26 mouse cellular contexts compared by ENCODE assay signal in the genomic region with DNA sequence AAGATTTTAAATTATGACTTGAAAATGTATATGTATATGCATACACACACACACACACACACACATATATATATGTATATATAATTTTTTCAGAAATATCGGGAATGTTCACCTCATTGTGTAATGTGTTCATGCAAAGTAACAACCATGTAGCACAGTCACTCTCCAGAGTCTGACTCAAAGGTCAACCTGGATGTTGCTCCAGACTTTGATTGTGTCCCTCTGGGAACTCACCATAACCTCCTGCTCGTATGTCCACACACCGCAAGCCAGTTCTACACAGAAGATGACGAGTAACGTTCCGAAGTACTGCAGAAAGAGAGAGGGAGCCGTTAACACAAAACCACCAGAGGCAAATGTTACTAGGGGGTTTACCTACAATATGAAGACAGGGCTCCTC. TPM values are rescaled to one million over a fixed set of nuclear protein-coding genes. Genes with fewer than 3 reads are reported as not detected.
DNase-seq lines count a peak whose midpoint lies in the region; ATAC-seq and TF ChIP-seq lines count a peak whose summit lies in the region.
"Had no signal": no experiment of that assay in that cellular context is flagged by ENCODE, and none has a peak within 500 bp of the region (broad histone marks: within the 10 kb centered on the region; RNA-seq: fewer than 3 reads in every experiment).

No protein-coding gene starts in this region.

- 74% methylated on average over 7 of the region's 7 CpGs for WGBS in liver, embryonic 15.5 days (ENCODE audit: insufficient replicate concordance)
- 84% methylated on average over 7 of the region's 7 CpGs for WGBS in liver, embryonic 12.5 days (ENCODE audit: insufficient replicate concordance)
- 73% methylated on average over 7 of the region's 7 CpGs for WGBS in liver, postnatal 0 days (ENCODE audit: insufficient replicate concordance)
- WGBS in hindbrain, embryonic 12.5 days, result 90% methylated on average over 7 of the region's 7 CpGs

- intact Hi-C loops in heart, postnatal 10 days (cut with DNase I), result no loop called here

- H3K4me2 ChIP-seq in liver, embryonic 15.5 days, result no peak overlapping the region
- H3K4me2 ChIP-seq in liver, embryonic 12.5 days, result no peak overlapping the region
- no peak overlapping the region for H3K4me2 ChIP-seq in liver, postnatal 0 days (ENCODE audit: low read depth, low read length)
- no peak overlapping the region for H3K4me2 ChIP-seq in hindbrain, embryonic 12.5 days (replicated peaks)
- H3K4me2 ChIP-seq: embryonic facial prominence, embryonic 12.5 days; embryonic facial prominence, embryonic 15.5 days; heart, embryonic 12.5 days; heart, embryonic 15.5 days; hindbrain, embryonic 15.5 days had no signal

- peak; percentile 47; the same call in 1 of the 2 replicates for ATAC-seq in liver, embryonic 15.5 days (ENCODE audit: insufficient read depth)
- ATAC-seq in liver, embryonic 12.5 days, result no peak
- ATAC-seq in liver, postnatal 0 days, result peak; percentile 97
- no peak for ATAC-seq in hindbrain, embryonic 12.5 days (ENCODE audit: low FRiP score)
- ATAC-seq: CD4-positive, CD25-positive, alpha-beta regulatory T cell, adult 4 months; forebrain, embryonic 14.5 days; forebrain, postnatal 0 days had no signal

- no peaks in the 10 kb centered on the region for H3K4me1 ChIP-seq in liver, embryonic 15.5 days (replicated peaks)
- no peaks in the 10 kb centered on the region for H3K4me1 ChIP-seq in liver, embryonic 12.5 days
- peaks cover 12% of the 10 kb centered on the region for H3K4me1 ChIP-seq in liver, postnatal 0 days (ENCODE audit: insufficient read depth)
- H3K4me1 ChIP-seq in hindbrain, embryonic 12.5 days, result no peaks in the 10 kb centered on the region
- H3K4me1 ChIP-seq: embryonic facial prominence, embryonic 12.5 days; embryonic facial prominence, embryonic 15.5 days; heart, embryonic 12.5 days; heart, embryonic 15.5 days; hindbrain, embryonic 15.5 days had no signal

- H3K27me3 ChIP-seq in liver, embryonic 15.5 days, result no peaks in the 10 kb centered on the region
- H3K27me3 ChIP-seq in liver, embryonic 12.5 days (replicated peaks), result no peaks in the 10 kb centered on the region
- no peaks in the 10 kb centered on the region for H3K27me3 ChIP-seq in liver, postnatal 0 days (ENCODE audit: insufficient read depth, low read length)
- no peaks in the 10 kb centered on the region for H3K27me3 ChIP-seq in hindbrain, embryonic 12.5 days
- H3K27me3 ChIP-seq: embryonic facial prominence, embryonic 12.5 days; embryonic facial prominence, embryonic 15.5 days; heart, embryonic 12.5 days; heart, embryonic 15.5 days; hindbrain, embryonic 15.5 days had no signal

- no peaks in the 10 kb centered on the region for H3K36me3 ChIP-seq in liver, embryonic 15.5 days (replicated peaks)
- H3K36me3 ChIP-seq in liver, embryonic 12.5 days, result peaks cover 3% of the 10 kb centered on the region; the same call in 1 of the 2 replicates
- H3K36me3 ChIP-seq in liver, postnatal 0 days (replicated peaks; ENCODE audit: insufficient read depth, low read length), result no peaks in the 10 kb centered on the region
- H3K36me3 ChIP-seq in hindbrain, embryonic 12.5 days, result peaks cover 5% of the 10 kb centered on the region; the same call in 1 of the 2 replicates
- H3K36me3 ChIP-seq: embryonic facial prominence, embryonic 12.5 days; embryonic facial prominence, embryonic 15.5 days had no signal

- H3K4me3 ChIP-seq in liver, embryonic 15.5 days (replicated peaks), result no peak overlapping the region
- H3K4me3 ChIP-seq in liver, embryonic 12.5 days, result no peak overlapping the region
- no peak overlapping the region for H3K4me3 ChIP-seq in liver, postnatal 0 days (ENCODE audit: low read depth, low read length)
- H3K4me3 ChIP-seq in hindbrain, embryonic 12.5 days, result no peak overlapping the region
- H3K4me3 ChIP-seq: embryonic facial prominence, embryonic 12.5 days; embryonic facial prominence, embryonic 15.5 days; gastrocnemius, adult 2 months; heart, embryonic 12.5 days; heart, embryonic 15.5 days; hindbrain, embryonic 15.5 days had no signal

- no peak overlapping the region for H3K27ac ChIP-seq in liver, embryonic 15.5 days (replicated peaks)
- no peak overlapping the region for H3K27ac ChIP-seq in liver, embryonic 12.5 days
- peak overlapping the region; percentile 81 for H3K27ac ChIP-seq in liver, postnatal 0 days (ENCODE audit: low read depth)
- no peak overlapping the region for H3K27ac ChIP-seq in hindbrain, embryonic 12.5 days
- H3K27ac ChIP-seq: embryonic facial prominence, embryonic 12.5 days; embryonic facial prominence, embryonic 15.5 days; gastrocnemius, adult 2 months; heart, embryonic 15.5 days; hindbrain, embryonic 15.5 days had no signal

- H3K9me3 ChIP-seq in liver, embryonic 15.5 days (replicated peaks), result no peaks in the 10 kb centered on the region
- H3K9me3 ChIP-seq in liver, embryonic 12.5 days (replicated peaks), result no peaks in the 10 kb centered on the region
- H3K9me3 ChIP-seq in liver, postnatal 0 days (ENCODE audit: low read length), result no peaks in the 10 kb centered on the region
- no peaks in the 10 kb centered on the region for H3K9me3 ChIP-seq in hindbrain, embryonic 12.5 days (replicated peaks)
- H3K9me3 ChIP-seq: embryonic facial prominence, embryonic 12.5 days; embryonic facial prominence, embryonic 15.5 days; heart, embryonic 12.5 days; heart, embryonic 15.5 days; hindbrain, embryonic 15.5 days had no signal

- 0 out of 2 replicates have a peak, but pooled peaks have one; percentile 8 for TF ChIP-seq EP300 in liver, postnatal 0 days (IDR thresholded peaks at IDR 0.05; ENCODE audit: low read depth)

- peak; percentile 14 for DNase-seq in heart, adult 11 months
- no peak for DNase-seq in heart, postnatal 10 days
- DNase-seq in liver, postnatal 0 days, result peak; percentile 29
- DNase-seq: adrenal gland, adult 8-10 months; adrenal gland, postnatal 36 days; cerebellum, adult 11 months; cerebellum, adult 8-10 months; cerebellum, postnatal 10 days; cerebellum, postnatal 36 days; forebrain, postnatal 0 days; gastrocnemius, adult 2 months; gastrocnemius, postnatal 14 days; heart, adult 18-20 months; heart, postnatal 14 days; heart, postnatal 4 days had no signal

- no peak for TF ChIP-seq CTCF in liver, postnatal 0 days (IDR thresholded peaks at IDR 0.05; ENCODE audit: low read depth)

- H3K9ac ChIP-seq in liver, embryonic 15.5 days, result no peak overlapping the region
- H3K9ac ChIP-seq in liver, embryonic 12.5 days, result no peak overlapping the region
- no peak overlapping the region for H3K9ac ChIP-seq in liver, postnatal 0 days (replicated peaks)
- no peak overlapping the region for H3K9ac ChIP-seq in hindbrain, embryonic 12.5 days
- H3K9ac ChIP-seq: embryonic facial prominence, embryonic 12.5 days; embryonic facial prominence, embryonic 15.5 days; forebrain, postnatal 0 days; heart, embryonic 12.5 days; heart, embryonic 15.5 days; hindbrain, embryonic 15.5 days had no signal

RNA-seq across cellular contexts. Expression of a gene that starts 46.3 kb away (rescaled TPM):
- 100 to 1,000 TPM in 1 of 2 experiments, 10 to 100 TPM in 1; 93.8 to 102 TPM for total RNA-seq in heart, postnatal 10 days (2021)
- 19.5 and 20.2 TPM in 2 replicates for polyA plus RNA-seq in liver, embryonic 15.5 days (2015; fragmentation: Nextera tagmentation; extraction: Ambion mirVana)
- 27.3 and 30.0 TPM in 2 replicates for polyA plus RNA-seq in liver, embryonic 12.5 days (2016; fragmentation: Nextera tagmentation; extraction: Ambion mirVana)
- polyA plus RNA-seq in liver, postnatal 0 days (2015; fragmentation: Nextera tagmentation; extraction: Ambion mirVana), result 117 and 133 TPM in 2 replicates
- polyA plus RNA-seq in hindbrain, embryonic 12.5 days (2016; fragmentation: Nextera tagmentation; extraction: Ambion mirVana), result 55.0 and 57.0 TPM in 2 replicates
- total RNA-seq: MEL had no signal
- polyA plus RNA-seq: CD4-positive, CD25-positive, alpha-beta regulatory T cell, adult 4 months had no signal

Comparison
In these comparisons a context has a peak if more than half of its experiments do, and no peak if none do; other contexts are left out.
1. DNase-seq: peak in heart, adult 11 months (single experiment) and liver, postnatal 0 days (single experiment); none in heart, postnatal 10 days (0 of 2).
2. ATAC-seq: peak in liver, embryonic 15.5 days (single experiment) and liver, postnatal 0 days (single experiment); none in liver, embryonic 12.5 days (single experiment) and hindbrain, embryonic 12.5 days (single experiment).